Mouse (Mus musculus): ENCODE results near the gene Tmtc1. TPM values are rescaled to one million over a fixed set of nuclear protein-coding genes. Genes with fewer than 3 reads are reported as not detected.
A peak's percentile ranks its signal among the peaks of the same experiment; 100 is the strongest.

Tmtc1 gene
- total RNA-seq, 2 experiments from 2014 or later: 36.8 to 40.8 TPM

GRCm38 (mm10) chr6:148338326-148338957 is 105.7 kb downstream of the Tmtc1 start:
- no peak for DNase-seq (ENCODE audit: extremely low spot score in 1 of 2, low spot score in 2 of 2)
- intact Hi-C loops (cut with DNase I): no loop called here

- DNase-seq (ENCODE audit: extremely low spot score in 1 of 2, low spot score in 2 of 2): no peak
- intact Hi-C loops (cut with DNase I): no loop called here
These were observed 107.8 kb downstream of the Tmtc1 start for GRCm38 (mm10) chr6:148336290-148336955.

- no peak for DNase-seq (ENCODE audit: extremely low spot score in 1 of 2, low spot score in 2 of 2)
- intact Hi-C loops (cut with DNase I): no loop called here
These were observed 112.3 kb downstream of the Tmtc1 start for GRCm38 (mm10) chr6:148331916-148332315.

GRCm38 (mm10) chr6:148329976-148330375 is 114.2 kb downstream of the Tmtc1 start:
- intact Hi-C loops (cut with DNase I): no loop called here
- no peak for DNase-seq (ENCODE audit: extremely low spot score in 1 of 2, low spot score in 2 of 2)

- no peak for DNase-seq (ENCODE audit: extremely low spot score in 1 of 2, low spot score in 2 of 2)
- intact Hi-C loops (cut with DNase I): no loop called here
These were observed 115.3 kb downstream of the Tmtc1 start for GRCm38 (mm10) chr6:148328928-148329327.

- DNase-seq (ENCODE audit: extremely low spot score in 1 of 2, low spot score in 2 of 2): no peak
- intact Hi-C loops (cut with DNase I): no loop called here
These were observed 116.1 kb downstream of the Tmtc1 start for GRCm38 (mm10) chr6:148328130-148328529.

GRCm38 (mm10) chr6:148318736-148319135 is 125.5 kb downstream of the Tmtc1 start:
- intact Hi-C loops (cut with DNase I): no loop called here
- DNase-seq (ENCODE audit: extremely low spot score in 1 of 2, low spot score in 2 of 2): no peak

GRCm38 (mm10) chr6:148315571-148316080 is 128.6 kb downstream of the Tmtc1 start:
- no peak for DNase-seq (ENCODE audit: extremely low spot score in 1 of 2, low spot score in 2 of 2)
- intact Hi-C loops (cut with DNase I): no loop called here

- DNase-seq (ENCODE audit: extremely low spot score in 1 of 2, low spot score in 2 of 2): no peak
- intact Hi-C loops (cut with DNase I): no loop called here
These were observed 129.1 kb downstream of the Tmtc1 start for GRCm38 (mm10) chr6:148315106-148315505.

GRCm38 (mm10) chr6:148310981-148311380 is 133.2 kb downstream of the Tmtc1 start:
- intact Hi-C loops (cut with DNase I): no loop called here
- DNase-seq (ENCODE audit: extremely low spot score in 1 of 2, low spot score in 2 of 2): no peak

GRCm38 (mm10) chr6:148305821-148306220 is 138.4 kb downstream of the Tmtc1 start:
- intact Hi-C loops (cut with DNase I): no loop called here

GRCm38 (mm10) chr6:148305191-148305590 is 139.0 kb downstream of the Tmtc1 start:
- DNase-seq (ENCODE audit: extremely low spot score in 1 of 2, low spot score in 2 of 2): no peak

More at GRCm38 (mm10) chr6:148305821-148306220, 138.4 kb downstream of the Tmtc1 start:
- no peak for DNase-seq (ENCODE audit: extremely low spot score in 1 of 2, low spot score in 2 of 2)

GRCm38 (mm10) chr6:148302261-148302660 is 141.9 kb downstream of the Tmtc1 start:
- DNase-seq (ENCODE audit: extremely low spot score in 1 of 2, low spot score in 2 of 2): no peak
- intact Hi-C loops (cut with DNase I): no loop called here

More at GRCm38 (mm10) chr6:148305191-148305590, 139.0 kb downstream of the Tmtc1 start:
- intact Hi-C loops (cut with DNase I): no loop called here

- intact Hi-C loops (cut with DNase I): no loop called here
- no peak for DNase-seq (ENCODE audit: extremely low spot score in 1 of 2, low spot score in 2 of 2)
These were observed 147.1 kb downstream of the Tmtc1 start for GRCm38 (mm10) chr6:148297086-148297485.

GRCm38 (mm10) chr6:148296418-148296817 is 147.8 kb downstream of the Tmtc1 start:
- intact Hi-C loops (cut with DNase I): no loop called here
- DNase-seq (ENCODE audit: extremely low spot score in 1 of 2, low spot score in 2 of 2): no peak

GRCm38 (mm10) chr6:148294506-148294905 is 149.7 kb downstream of the Tmtc1 start:
- no peak for DNase-seq (ENCODE audit: extremely low spot score in 1 of 2, low spot score in 2 of 2)
- intact Hi-C loops (cut with DNase I): no loop called here

GRCm38 (mm10) chr6:148290865-148291264 is 153.3 kb downstream of the Tmtc1 start:
- intact Hi-C loops (cut with DNase I): no loop called here
- DNase-seq (ENCODE audit: extremely low spot score in 1 of 2, low spot score in 2 of 2): no peak

GRCm38 (mm10) chr6:148283224-148283881 is 160.8 kb downstream of the Tmtc1 start:
- DNase-seq (ENCODE audit: extremely low spot score in 1 of 2, low spot score in 2 of 2): no peak
- intact Hi-C loops (cut with DNase I): no loop called here

- no peak for DNase-seq (ENCODE audit: extremely low spot score in 1 of 2, low spot score in 2 of 2)
- intact Hi-C loops (cut with DNase I): no loop called here
These were observed 164.9 kb downstream of the Tmtc1 start for GRCm38 (mm10) chr6:148279240-148279639.

GRCm38 (mm10) chr6:148276418-148276817 is 167.8 kb downstream of the Tmtc1 start:
- DNase-seq (ENCODE audit: extremely low spot score in 1 of 2, low spot score in 2 of 2): peak in 1 of 2 experiments; percentile 4
- intact Hi-C loops (cut with DNase I): no loop called here
